Mouse (Mus musculus) lung, postnatal 0 days (tissue): ENCODE data around the gene Vmn1r122. TPM values are rescaled to one million over a fixed set of nuclear protein-coding genes. Genes with fewer than 3 reads are reported as not detected.
"Not testable (repeated sequence)": the region's sequence is repeated elsewhere in the genome, so short reads cannot be mapped to it uniquely, and the experiment has no call there.

Experiments used
- ATAC-seq: fragments of 200-750 bp; cut with Nextera tagmentation; 2 replicates; pipeline ENCODE4 v1.8.0; 2017; ENCODE audit warnings: moderate library complexity
- DNase-seq: peaks from one replicate; pipeline ENCODE4 v3.0.0-alpha.2; 2016; ENCODE audit warnings: low spot score
- H3K27ac ChIP-seq: fragments of 300-500 bp; sonication (generic); 2 replicates; pipeline ENCODE4 v1.5.1; 2014; ENCODE audit warnings: antibody characterized with exemption, mild to moderate bottlenecking, low read length, mixed read lengths
- H3K27me3 ChIP-seq: fragments of 300-500 bp; sonication (generic); replicated peaks from 2 replicates; pipeline ENCODE4 v1.6.1; 2014; ENCODE audit warnings: low read length, mixed read lengths; ENCODE audit not compliant: insufficient read depth
- H3K36me3 ChIP-seq: fragments of 300-500 bp; sonication (generic); 2 replicates; pipeline ENCODE4 v1.6.1; 2014; ENCODE audit warnings: low read length, mixed read lengths; ENCODE audit not compliant: insufficient read depth
- H3K4me1 ChIP-seq: fragments of 300-500 bp; sonication (generic); 2 replicates; pipeline ENCODE4 v1.6.1; 2014; ENCODE audit warnings: antibody characterized with exemption, low read depth, low read length, mixed read lengths; ENCODE audit not compliant: insufficient read depth
- H3K4me2 ChIP-seq: fragments of 300-500 bp; sonication (generic); replicated peaks from 2 replicates; pipeline ENCODE4 v1.6.1; 2014; ENCODE audit warnings: low read depth, mild to moderate bottlenecking, low read length, moderate library complexity, mixed read lengths
- H3K4me3 ChIP-seq: fragments of 300-500 bp; sonication (generic); 2 replicates; pipeline ENCODE4 v1.5.1; 2014; ENCODE audit warnings: low read depth, low read length
- H3K9ac ChIP-seq: fragments of 300-500 bp; sonication (generic); replicated peaks from 2 replicates; pipeline ENCODE4 v1.6.1; 2014; ENCODE audit warnings: low read depth, mild to moderate bottlenecking
- H3K9me3 ChIP-seq: fragments of 300-500 bp; sonication (generic); 2 replicates; pipeline ENCODE4 v1.6.1; 2016; ENCODE audit warnings: low read length, mixed read lengths
- WGBS: fragments of 180-500 bp; shearing (Covaris S2); extraction: QIAGEN DNeasy Blood & Tissue Kit; methylation state at CpG from one replicate; pipeline ENCODE4 v1.1.7; 2014; 5-methylcytosine and 5-hydroxymethylcytosine counted together
- polyA plus RNA-seq: library from polyadenylated mRNA; unstranded; fragments of >200 nt; fragmentation: Nextera tagmentation; extraction: Ambion mirVana; gene quantifications from 2 replicates; pipeline ENCODE4 v1.2.1, GENCODE M21; 2015

The Vmn1r122 gene
- not detected in 2 replicates for polyA plus RNA-seq

DNA sequence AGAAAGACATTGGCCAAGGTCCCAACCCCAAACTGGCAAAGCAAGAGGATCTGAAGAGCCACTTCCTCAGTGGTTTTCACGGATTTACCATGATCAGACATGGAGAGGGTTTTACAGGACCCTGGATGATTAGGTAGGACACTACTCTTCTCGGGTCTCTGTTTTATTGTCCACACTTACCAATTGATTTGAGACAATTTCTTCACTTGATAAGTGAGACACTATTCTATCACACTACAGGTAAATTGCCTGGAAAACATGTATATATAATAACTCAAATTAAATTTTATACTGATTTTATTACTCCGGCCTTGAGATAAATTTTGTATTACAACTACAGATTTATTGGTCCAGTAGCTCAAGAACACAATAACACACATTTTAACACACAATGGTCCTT lies at the start of gene Vmn1r122:
Gene Vmn1r122 (minus strand): TSS at position 101 of the 400 bp plus-strand sequence.
- H3K4me2 ChIP-seq, DNase-seq, H3K9me3 ChIP-seq, H3K4me3 ChIP-seq, ATAC-seq, H3K27ac ChIP-seq, H3K9ac ChIP-seq, H3K36me3 ChIP-seq, H3K4me1 ChIP-seq, H3K27me3 ChIP-seq: not testable (repeated sequence)
- 59% methylated on average over 2 of the region's 3 CpGs for WGBS

DNA sequence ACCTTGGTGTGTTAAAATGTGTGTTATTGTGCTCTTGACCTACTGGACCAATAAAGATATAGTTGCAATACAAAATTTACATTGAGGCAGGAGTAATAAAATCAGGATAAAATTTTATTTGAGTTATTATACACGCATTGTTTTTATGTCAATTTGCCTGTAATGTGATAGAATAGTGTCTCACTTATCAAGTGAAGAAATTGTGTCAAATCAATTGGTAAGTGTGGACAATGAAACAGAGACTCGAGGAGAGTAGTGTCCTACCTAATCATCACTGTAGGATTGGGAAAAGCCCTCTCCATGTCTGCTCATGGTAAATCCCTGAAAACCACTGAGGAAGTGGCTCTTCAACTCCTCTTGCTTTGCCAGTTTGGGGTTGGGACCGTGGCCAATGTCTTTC lies 28.0 kb upstream of the Vmn1r122 start, which contains the start of gene Vmn1r123:
Gene Vmn1r123 (plus strand): TSS at position 301 of the 400 bp plus-strand sequence.
- not testable (repeated sequence) for H3K4me3 ChIP-seq, DNase-seq, H3K27ac ChIP-seq, H3K27me3 ChIP-seq, H3K9me3 ChIP-seq, H3K9ac ChIP-seq, H3K4me1 ChIP-seq, ATAC-seq, H3K36me3 ChIP-seq, H3K4me2 ChIP-seq
- WGBS: no CpG with 5 or more reads among the region's 3 CpGs

DNA sequence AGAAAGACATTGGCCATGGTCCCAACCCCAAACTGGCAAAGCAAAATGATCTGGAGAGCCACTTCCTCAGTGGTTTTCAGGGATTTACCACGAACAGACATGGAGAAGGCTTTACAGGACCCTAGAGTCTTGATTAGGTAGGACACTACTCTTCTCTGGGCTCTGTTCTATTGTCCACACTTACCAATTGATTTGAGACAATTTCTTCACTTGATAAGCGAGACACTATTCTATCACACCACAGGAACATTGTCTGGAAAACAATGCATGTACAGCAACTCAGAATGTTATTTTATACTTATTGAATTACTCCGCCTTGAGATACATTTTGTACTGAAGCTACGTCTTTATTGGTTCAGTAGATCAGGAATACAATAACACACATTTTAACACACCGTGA lies 35.5 kb downstream of the Vmn1r122 start, which contains the start of gene Vmn1r121:
Gene Vmn1r121 (minus strand): TSS at position 101 of the 400 bp plus-strand sequence.
- not testable (repeated sequence) for DNase-seq, H3K4me1 ChIP-seq, H3K9me3 ChIP-seq, H3K27me3 ChIP-seq, H3K4me3 ChIP-seq, H3K4me2 ChIP-seq, H3K36me3 ChIP-seq, H3K9ac ChIP-seq, ATAC-seq, H3K27ac ChIP-seq
- 68% methylated on average over 4 of the region's 5 CpGs for WGBS

Other genes with a start within 250 kb of the Vmn1r122 start
- gene Vmn1r118, start 221.8 kb downstream of the Vmn1r122 start, polyA plus RNA-seq: not detected in 2 replicates
- not detected in 2 replicates for gene Vmn1r119, start 121.7 kb downstream of the Vmn1r122 start, polyA plus RNA-seq
- not detected in 2 replicates for gene Vmn1r120, start 80.3 kb downstream of the Vmn1r122 start, polyA plus RNA-seq
- gene Vmn1r121, start 35.6 kb downstream of the Vmn1r122 start, polyA plus RNA-seq: not detected in 2 replicates
- gene Vmn1r123, start 28.1 kb upstream of the Vmn1r122 start, polyA plus RNA-seq: not detected in 2 replicates
- gene Gm5157, start 56.3 kb upstream of the Vmn1r122 start, polyA plus RNA-seq: not detected in 2 replicates
- gene Vmn1r124, start 126.5 kb upstream of the Vmn1r122 start, polyA plus RNA-seq: not detected in 2 replicates
- gene Vmn1r125, start 138.1 kb upstream of the Vmn1r122 start, polyA plus RNA-seq: not detected in 2 replicates
- gene Vmn1r126, start 167.3 kb upstream of the Vmn1r122 start, polyA plus RNA-seq: not detected in 2 replicates
- gene Vmn1r127, start 185.7 kb upstream of the Vmn1r122 start, polyA plus RNA-seq: not detected in 2 replicates
- not detected in 2 replicates for gene Vmn1r128, start 215.2 kb upstream of the Vmn1r122 start, polyA plus RNA-seq
- gene Vmn1r129, start 227.2 kb upstream of the Vmn1r122 start, polyA plus RNA-seq: not detected in 2 replicates